Mouse (Mus musculus): ENCODE data around the gene Gm45837.
A peak's percentile ranks its signal among the peaks of the same experiment; 100 is the strongest.

DNA sequence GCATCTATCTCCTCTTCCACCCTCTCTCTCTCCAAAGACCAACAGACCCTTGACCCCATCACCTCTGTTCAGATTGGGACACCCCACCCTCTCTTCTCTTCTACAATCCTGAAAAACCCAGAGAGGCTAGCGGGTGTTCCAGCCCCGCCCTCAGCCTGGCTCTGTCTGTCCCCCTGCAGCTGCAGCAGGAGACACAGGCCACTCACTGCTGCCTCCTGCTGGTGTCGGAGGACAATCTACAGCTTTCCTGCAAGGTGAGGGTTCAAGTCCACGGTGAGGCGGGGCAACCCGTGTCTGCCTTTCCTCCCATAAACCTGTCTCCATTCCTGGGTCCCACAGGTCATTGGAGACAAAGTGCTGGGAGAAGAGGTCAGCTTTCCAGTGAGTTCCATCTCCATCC is 91.0 kb downstream of the Gm45837 start:
- TF ChIP-seq CTCF (IDR thresholded peaks at IDR 0.05; ENCODE audit: low read depth) (peak; percentile 61), EP300 (IDR thresholded peaks at IDR 0.05; ENCODE audit: low read depth) (no peak)

All from liver, embryonic 14.5 days (tissue).